Mouse (Mus musculus) bone marrow, adult 2 months (tissue): ENCODE data around the gene Nova2.

Source experiments
- CTCF ChIP-seq: fragments of 200-500 bp; IDR thresholded peaks from 2 replicates; pipeline ENCODE4 v1.5.1; 2011; ENCODE audit warnings: low read length, control low read depth; ENCODE audit not compliant: control insufficient read depth, insufficient read depth
- POLR2A ChIP-seq: fragments of 200-500 bp; IDR thresholded peaks from 2 replicates; pipeline ENCODE4 v1.6.1; 2011; ENCODE audit warnings: low read depth, mild to moderate bottlenecking, control low read depth, low read length, borderline replicate concordance; ENCODE audit not compliant: control insufficient read depth

DNA sequence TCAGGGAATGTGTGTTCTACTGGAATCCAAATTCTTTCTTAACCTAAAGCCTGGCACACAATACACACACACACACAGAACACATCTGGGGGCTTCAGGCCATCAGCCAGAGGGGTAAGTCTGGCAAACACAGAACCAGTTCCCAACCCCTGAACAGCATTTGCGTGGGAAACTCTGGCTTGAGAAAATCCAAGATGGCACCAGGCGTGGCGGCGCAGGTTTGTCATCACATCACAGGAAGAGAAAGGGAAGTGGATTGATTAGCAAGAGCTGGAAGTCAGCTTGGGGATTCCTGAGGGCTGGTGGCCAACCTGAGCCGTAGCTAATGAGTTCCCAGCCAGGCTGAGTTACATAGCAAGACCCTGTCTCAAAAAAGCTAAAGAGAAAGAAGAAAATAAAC, 39.6 kb downstream of the Nova2 start:
- TF ChIP-seq CTCF (no peak), POLR2A (no peak)
